Mouse (Mus musculus) midbrain, postnatal 0 days (tissue): ENCODE results near the gene Ccdc47. TPM values are rescaled to one million over a fixed set of nuclear protein-coding genes. Genes with fewer than 3 reads are reported as not detected.

Experiments used
- ATAC-seq: fragments of 200-750 bp; cut with Nextera tagmentation; 2 replicates; pipeline ENCODE4 v1.8.0; 2017; ENCODE audit warnings: moderate number of reproducible peaks, mild to moderate bottlenecking, moderate TSS enrichment, moderate library complexity; ENCODE audit not compliant: low FRiP score
- DNase-seq: peaks from one replicate; pipeline ENCODE4 v3.0.0-alpha.2; 2015; ENCODE audit warnings: low spot score
- H3K27ac ChIP-seq: fragments of 300-500 bp; sonication (generic); 2 replicates; pipeline ENCODE4 v1.5.1; 2014; ENCODE audit warnings: low read depth, mild to moderate bottlenecking, low read length, mixed read lengths
- H3K27me3 ChIP-seq: fragments of 300-500 bp; sonication (generic); 2 replicates; pipeline ENCODE4 v1.6.1; 2014; ENCODE audit warnings: low read length, control low read depth, mixed read lengths; ENCODE audit not compliant: insufficient read depth
- H3K36me3 ChIP-seq: fragments of 300-500 bp; sonication (generic); 2 replicates; pipeline ENCODE4 v1.6.1; 2014; ENCODE audit warnings: low read length, control low read depth, mixed read lengths; ENCODE audit not compliant: insufficient read depth
- H3K4me1 ChIP-seq: fragments of 300-500 bp; sonication (generic); 2 replicates; pipeline ENCODE4 v1.6.1; 2014; ENCODE audit warnings: mild to moderate bottlenecking, control low read depth, antibody characterized with exemption, low read length, mixed read lengths; ENCODE audit not compliant: insufficient read depth
- H3K4me2 ChIP-seq: fragments of 300-500 bp; sonication (generic); 2 replicates; pipeline ENCODE4 v1.6.1; 2014; ENCODE audit warnings: low read depth, mild to moderate bottlenecking, low read length, mixed read lengths; ENCODE audit not compliant: poor library complexity, severe bottlenecking
- H3K4me3 ChIP-seq: fragments of 300-500 bp; sonication (generic); 2 replicates; pipeline ENCODE4 v1.5.1; 2014; ENCODE audit warnings: low read depth, mild to moderate bottlenecking, low read length, moderate library complexity
- H3K9ac ChIP-seq: fragments of 300-500 bp; sonication (generic); replicated peaks from 2 replicates; pipeline ENCODE4 v1.6.1; 2014; ENCODE audit warnings: mild to moderate bottlenecking, low read length, moderate library complexity, mixed read lengths; ENCODE audit not compliant: poor library complexity, severe bottlenecking
- H3K9me3 ChIP-seq: fragments of 300-500 bp; sonication (generic); 2 replicates; pipeline ENCODE4 v1.6.1; 2016; ENCODE audit warnings: low read length, control low read depth
- CTCF ChIP-seq: IDR thresholded peaks from 2 replicates; pipeline ENCODE4 v1.5.1; 2016; ENCODE audit warnings: antibody characterized with exemption, mild to moderate bottlenecking
- WGBS: fragments of 180-500 bp; shearing (Covaris S2); extraction: QIAGEN DNeasy Blood & Tissue Kit; methylation state at CpG from one replicate; pipeline ENCODE4 v1.1.7; 2014; 5-methylcytosine and 5-hydroxymethylcytosine counted together
- polyA plus RNA-seq: library from polyadenylated mRNA; unstranded; fragments of >200 nt; fragmentation: Nextera tagmentation; extraction: Ambion mirVana; gene quantifications from 2 replicates; pipeline ENCODE4 v1.2.1, GENCODE M21; 2015
- total RNA-seq: library from RNA; depleted of rRNA; stranded (reverse); fragments of >200 nt; gene quantifications from 2 replicates; pipeline ENCODE4 v1.2.3, GENCODE M21; 2014

Gene Ccdc47
- total and polyA plus RNA-seq, 2 experiments from 2014 or later: 31.7 to 94.9 TPM

GRCm38 (mm10) chr11:106158081-106158929 is 57.8 kb downstream of the Ccdc47 start:
- peak; percentile 66 for TF ChIP-seq CTCF
- Histone ChIP-seq H3K9ac (peak overlapping the region; percentile 88; the same call in 1 of the 2 replicates), H3K27ac (0 out of 2 replicates have a peak overlapping the region, but pooled peaks have one; percentile 97), H3K4me3 (peak overlapping the region; percentile 75), H3K9me3 (no peaks in the 10 kb centered on the region), H3K4me1 (peaks cover 14% of the 10 kb centered on the region; the same call in 1 of the 2 replicates), H3K4me2 (peak overlapping the region; percentile 92), H3K27me3 (no peaks in the 10 kb centered on the region), H3K36me3 (peaks cover 16% of the 10 kb centered on the region)
- DNase-seq: peak; percentile 29
- WGBS: 54% methylated on average over 14 of the region's 14 CpGs
- no peak for ATAC-seq

GRCm38 (mm10) chr11:106157154-106157553 is 59.0 kb downstream of the Ccdc47 start:
- TF ChIP-seq CTCF: no peak
- no peak overlapping the region for H3K4me3 ChIP-seq
- WGBS: 89% methylated on average over 7 of the region's 7 CpGs

GRCm38 (mm10) chr11:106156257-106156656 is 59.9 kb downstream of the Ccdc47 start:
- Histone ChIP-seq H3K4me1 (peaks cover 11% of the 10 kb centered on the region; the same call in 1 of the 2 replicates), H3K27me3 (no peaks in the 10 kb centered on the region), H3K9ac (no peak overlapping the region), H3K4me2 (no peak overlapping the region), H3K4me3 (no peak overlapping the region), H3K9me3 (no peaks in the 10 kb centered on the region), H3K27ac (no peak overlapping the region), H3K36me3 (peaks cover 29% of the 10 kb centered on the region)
- no peak for TF ChIP-seq CTCF
- WGBS: 86% methylated on average over 1 of the region's 1 CpGs
- ATAC-seq: no peak
- DNase-seq: no peak

More at GRCm38 (mm10) chr11:106157154-106157553, 59.0 kb downstream of the Ccdc47 start:
- ATAC-seq (no peak), DNase-seq (no peak)
- no peak overlapping the region for H3K9ac ChIP-seq
- peaks cover 22% of the 10 kb centered on the region for H3K36me3 ChIP-seq
- no peak overlapping the region for H3K27ac ChIP-seq
- H3K4me2 ChIP-seq: no peak overlapping the region
- H3K9me3 ChIP-seq: no peaks in the 10 kb centered on the region
- H3K27me3 ChIP-seq: no peaks in the 10 kb centered on the region
- peaks cover 14% of the 10 kb centered on the region; the same call in 1 of the 2 replicates for H3K4me1 ChIP-seq

- no peak overlapping the region for H3K4me3 ChIP-seq
- WGBS: 66% methylated on average over 3 of the region's 3 CpGs
- no peak for ATAC-seq
- no peak for TF ChIP-seq CTCF
- peaks cover 34% of the 10 kb centered on the region for H3K36me3 ChIP-seq
- H3K9ac ChIP-seq: no peak overlapping the region
- peaks cover 8% of the 10 kb centered on the region; the same call in 1 of the 2 replicates for H3K4me1 ChIP-seq
- DNase-seq: no peak
- H3K9me3 ChIP-seq: no peaks in the 10 kb centered on the region
- H3K27me3 ChIP-seq: no peaks in the 10 kb centered on the region
- no peak overlapping the region for H3K27ac ChIP-seq
- no peak overlapping the region for H3K4me2 ChIP-seq
Measured at GRCm38 (mm10) chr11:106155761-106156160, 60.4 kb downstream of the Ccdc47 start.

GRCm38 (mm10) chr11:106154770-106155169 is 61.4 kb downstream of the Ccdc47 start:
- Histone ChIP-seq H3K4me3 (no peak overlapping the region), H3K9me3 (no peaks in the 10 kb centered on the region), H3K36me3 (peaks cover 44% of the 10 kb centered on the region), H3K4me1 (peaks cover 8% of the 10 kb centered on the region; the same call in 1 of the 2 replicates), H3K9ac (no peak overlapping the region), H3K27me3 (no peaks in the 10 kb centered on the region), H3K27ac (0 out of 2 replicates have a peak overlapping the region, but pooled peaks have one; percentile 4), H3K4me2 (no peak overlapping the region)
- DNase-seq: no peak
- WGBS: 66% methylated on average over 2 of the region's 2 CpGs
- ATAC-seq: no peak
- no peak for TF ChIP-seq CTCF

- Histone ChIP-seq H3K36me3 (peaks cover 51% of the 10 kb centered on the region), H3K27me3 (no peaks in the 10 kb centered on the region), H3K9ac (no peak overlapping the region), H3K4me2 (no peak overlapping the region), H3K27ac (no peak overlapping the region), H3K9me3 (no peaks in the 10 kb centered on the region), H3K4me3 (no peak overlapping the region), H3K4me1 (peaks cover 6% of the 10 kb centered on the region; the same call in 1 of the 2 replicates)
- WGBS: 65% methylated on average over 5 of the region's 5 CpGs
- no peak for TF ChIP-seq CTCF
- no peak for ATAC-seq
- DNase-seq: peak; percentile 42
Measured at GRCm38 (mm10) chr11:106154091-106154490, 62.1 kb downstream of the Ccdc47 start.
